Mouse (Mus musculus): ENCODE results near the gene Fanci. TPM values are rescaled to one million over a fixed set of nuclear protein-coding genes. Genes with fewer than 3 reads are reported as not detected.

Gene Fanci
- total RNA-seq, 2 experiments from 2014 or later: 0.22 to 0.79 TPM

GRCm38 (mm10) chr7:79392860-79393513 lies 1.3 kb downstream of the Fanci start:
- H3K4me3 ChIP-seq: peak overlapping the region; percentile 57; the same call in 1 of the 2 replicates
- H3K27ac ChIP-seq: no peak overlapping the region
- DNase-seq (ENCODE audit: low spot score in 2 of 2): no peak
- peak; percentile 63 for TF ChIP-seq CTCF (conservative IDR thresholded peaks at IDR 0.05)

GRCm38 (mm10) chr7:79393924-79394323 lies 2.2 kb downstream of the Fanci start:
- H3K27ac ChIP-seq: no peak overlapping the region

GRCm38 (mm10) chr7:79394666-79395065 lies 2.9 kb downstream of the Fanci start:
- no peak overlapping the region for H3K27ac ChIP-seq
- no peak overlapping the region for H3K4me3 ChIP-seq
- no peak for TF ChIP-seq CTCF (conservative IDR thresholded peaks at IDR 0.05)
- DNase-seq (ENCODE audit: low spot score in 2 of 2): no peak

More at GRCm38 (mm10) chr7:79393924-79394323, 2.2 kb downstream of the Fanci start:
- DNase-seq (ENCODE audit: low spot score in 2 of 2): no peak
- no peak for TF ChIP-seq CTCF (conservative IDR thresholded peaks at IDR 0.05)
- no peak overlapping the region for H3K4me3 ChIP-seq

- DNase-seq (ENCODE audit: low spot score in 2 of 2): no peak
- no peak overlapping the region for H3K27ac ChIP-seq
- H3K4me3 ChIP-seq: no peak overlapping the region
- TF ChIP-seq CTCF (conservative IDR thresholded peaks at IDR 0.05): no peak
These were observed 3.5 kb downstream of the Fanci start for GRCm38 (mm10) chr7:79395186-79395585.

GRCm38 (mm10) chr7:79397446-79397963 lies 5.8 kb downstream of the Fanci start:
- Histone ChIP-seq H3K27ac (no peak overlapping the region), H3K4me3 (no peak overlapping the region)
- no peak for DNase-seq (ENCODE audit: low spot score in 2 of 2)
- no peak for TF ChIP-seq CTCF (conservative IDR thresholded peaks at IDR 0.05)

- no peak for TF ChIP-seq CTCF (conservative IDR thresholded peaks at IDR 0.05)
- no peak for DNase-seq (ENCODE audit: low spot score in 2 of 2)
- H3K4me3 ChIP-seq: no peak overlapping the region
- H3K27ac ChIP-seq: no peak overlapping the region
These were observed 6.7 kb downstream of the Fanci start for GRCm38 (mm10) chr7:79398426-79398825.

- Histone ChIP-seq H3K4me3 (no peak overlapping the region), H3K27ac (no peak overlapping the region)
- DNase-seq (ENCODE audit: low spot score in 2 of 2): no peak
- no peak for TF ChIP-seq CTCF (conservative IDR thresholded peaks at IDR 0.05)
These were observed 7.2 kb downstream of the Fanci start for GRCm38 (mm10) chr7:79398971-79399370.

- H3K27ac ChIP-seq: no peak overlapping the region
- H3K4me3 ChIP-seq: no peak overlapping the region
- TF ChIP-seq CTCF (conservative IDR thresholded peaks at IDR 0.05): no peak
- DNase-seq (ENCODE audit: low spot score in 2 of 2): no peak
These were observed 8.6 kb downstream of the Fanci start for GRCm38 (mm10) chr7:79400296-79400695.

GRCm38 (mm10) chr7:79414449-79415375 lies 23.0 kb downstream of the Fanci start:
- Histone ChIP-seq H3K27ac (no peak overlapping the region), H3K4me3 (no peak overlapping the region)
- DNase-seq (ENCODE audit: low spot score in 2 of 2): no peak
- TF ChIP-seq CTCF (conservative IDR thresholded peaks at IDR 0.05): no peak

GRCm38 (mm10) chr7:79419950-79420349 lies 28.2 kb downstream of the Fanci start:
- no peak overlapping the region for H3K27ac ChIP-seq
- no peak for TF ChIP-seq CTCF (conservative IDR thresholded peaks at IDR 0.05)
- DNase-seq (ENCODE audit: low spot score in 2 of 2): no peak
- H3K4me3 ChIP-seq: no peak overlapping the region

- no peak for DNase-seq (ENCODE audit: low spot score in 2 of 2)
- Histone ChIP-seq H3K27ac (no peak overlapping the region), H3K4me3 (no peak overlapping the region)
- no peak for TF ChIP-seq CTCF (conservative IDR thresholded peaks at IDR 0.05)
These were observed 31.1 kb downstream of the Fanci start for GRCm38 (mm10) chr7:79422876-79423275.

- Histone ChIP-seq H3K4me3 (peak overlapping the region; percentile 6; the same call in 1 of the 2 replicates), H3K27ac (peak overlapping the region; percentile 20; the same call in 1 of the 2 replicates)
- DNase-seq (ENCODE audit: low spot score in 2 of 2): no peak
- TF ChIP-seq CTCF (conservative IDR thresholded peaks at IDR 0.05): no peak
These were observed 34.1 kb downstream of the Fanci start for GRCm38 (mm10) chr7:79425804-79426203.

- no peak for DNase-seq (ENCODE audit: low spot score in 2 of 2)
- TF ChIP-seq CTCF (conservative IDR thresholded peaks at IDR 0.05): no peak
These were observed 36.5 kb downstream of the Fanci start for GRCm38 (mm10) chr7:79428243-79428642.

More at GRCm38 (mm10) chr7:79428243-79428642, 36.5 kb downstream of the Fanci start:
- Histone ChIP-seq H3K4me3 (no peak overlapping the region), H3K27ac (no peak overlapping the region)
